Mouse (Mus musculus): ENCODE results near the gene Pin1. TPM values are rescaled to one million over a fixed set of nuclear protein-coding genes. Genes with fewer than 3 reads are reported as not detected.

Gene Pin1
- total RNA-seq, 1 experiment from 2014 or later, result 16.3 TPM

- ATAC-seq (replicated peaks; ENCODE audit: low read depth, poor library complexity, severe bottlenecking), result no peak
Observed at GRCm38 (mm10) chr9:20653859-20654258, 2.0 kb downstream of the Pin1 start.

GRCm38 (mm10) chr9:20657546-20657945 is 5.7 kb downstream of the Pin1 start:
- no peak for ATAC-seq (replicated peaks; ENCODE audit: low read depth, poor library complexity, severe bottlenecking)

- ATAC-seq (replicated peaks; ENCODE audit: low read depth, poor library complexity, severe bottlenecking), result peak; percentile 75
Observed at GRCm38 (mm10) chr9:20662325-20662724, 10.4 kb downstream of the Pin1 start.

- ATAC-seq (replicated peaks; ENCODE audit: low read depth, poor library complexity, severe bottlenecking), result no peak
Observed at GRCm38 (mm10) chr9:20662874-20663273, 11.0 kb downstream of the Pin1 start.

- no peak for ATAC-seq (replicated peaks; ENCODE audit: low read depth, poor library complexity, severe bottlenecking)
Observed at GRCm38 (mm10) chr9:20663956-20664355, 12.1 kb downstream of the Pin1 start.

- no peak for ATAC-seq (replicated peaks; ENCODE audit: low read depth, poor library complexity, severe bottlenecking)
Observed at GRCm38 (mm10) chr9:20664366-20664765, 12.5 kb downstream of the Pin1 start.

GRCm38 (mm10) chr9:20664982-20665637 is 13.2 kb downstream of the Pin1 start:
- ATAC-seq (replicated peaks; ENCODE audit: low read depth, poor library complexity, severe bottlenecking), result no peak

- no peak for ATAC-seq (replicated peaks; ENCODE audit: low read depth, poor library complexity, severe bottlenecking)
Observed at GRCm38 (mm10) chr9:20665925-20666324, 14.0 kb downstream of the Pin1 start.

GRCm38 (mm10) chr9:20666510-20667034 is 14.7 kb downstream of the Pin1 start:
- ATAC-seq (replicated peaks; ENCODE audit: low read depth, poor library complexity, severe bottlenecking), result peak; percentile 48; the same call in 1 of the 2 replicates

GRCm38 (mm10) chr9:20668065-20668464 is 16.2 kb downstream of the Pin1 start:
- ATAC-seq (replicated peaks; ENCODE audit: low read depth, poor library complexity, severe bottlenecking), result no peak

- ATAC-seq (replicated peaks; ENCODE audit: low read depth, poor library complexity, severe bottlenecking), result peak; percentile 42; the same call in 1 of the 2 replicates
Observed at GRCm38 (mm10) chr9:20672047-20672446, 20.2 kb downstream of the Pin1 start.

- no peak for ATAC-seq (replicated peaks; ENCODE audit: low read depth, poor library complexity, severe bottlenecking)
Observed at GRCm38 (mm10) chr9:20677892-20678291, 26.0 kb downstream of the Pin1 start.

- ATAC-seq (replicated peaks; ENCODE audit: low read depth, poor library complexity, severe bottlenecking), result no peak
Observed at GRCm38 (mm10) chr9:20680378-20680958, 28.6 kb downstream of the Pin1 start.

- ATAC-seq (replicated peaks; ENCODE audit: low read depth, poor library complexity, severe bottlenecking), result no peak
Observed at GRCm38 (mm10) chr9:20681546-20682388, 29.9 kb downstream of the Pin1 start.

- ATAC-seq (replicated peaks; ENCODE audit: low read depth, poor library complexity, severe bottlenecking), result no peak
Observed at GRCm38 (mm10) chr9:20682389-20682722, 30.5 kb downstream of the Pin1 start.

- no peak for ATAC-seq (replicated peaks; ENCODE audit: low read depth, poor library complexity, severe bottlenecking)
Observed at GRCm38 (mm10) chr9:20685081-20685861, 33.4 kb downstream of the Pin1 start.

- ATAC-seq (replicated peaks; ENCODE audit: low read depth, poor library complexity, severe bottlenecking), result no peak
Observed at GRCm38 (mm10) chr9:20689403-20689802, 37.5 kb downstream of the Pin1 start.

- no peak for ATAC-seq (replicated peaks; ENCODE audit: low read depth, poor library complexity, severe bottlenecking)
Observed at GRCm38 (mm10) chr9:20689913-20690312, 38.0 kb downstream of the Pin1 start.

GRCm38 (mm10) chr9:20690449-20690848 is 38.6 kb downstream of the Pin1 start:
- 0 out of 2 replicates have a peak, but pooled peaks have one; percentile 60 for ATAC-seq (replicated peaks; ENCODE audit: low read depth, poor library complexity, severe bottlenecking)

- ATAC-seq (replicated peaks; ENCODE audit: low read depth, poor library complexity, severe bottlenecking), result no peak
Observed at GRCm38 (mm10) chr9:20692863-20693262, 41.0 kb downstream of the Pin1 start.

Data from common myeloid progenitor, adult 5-6 weeks (primary cell).